Mouse (Mus musculus) hindbrain, embryonic 16.5 days (tissue): Measurements from ENCODE around the gene Gm10142. TPM values are rescaled to one million over a fixed set of nuclear protein-coding genes. Genes with fewer than 3 reads are reported as not detected.
"Not testable (repeated sequence)": the region's sequence is repeated elsewhere in the genome, so short reads cannot be mapped to it uniquely, and the experiment has no call there.

Source experiments
- ATAC-seq: fragments of 200-750 bp; cut with Nextera tagmentation; 2 replicates; pipeline ENCODE4 v1.8.0; 2017; ENCODE audit warnings: moderate TSS enrichment, moderate library complexity
- H3K27ac ChIP-seq: fragments of 300-500 bp; sonication (generic); 2 replicates; pipeline ENCODE4 v1.5.1; 2014; ENCODE audit warnings: low read depth, mild to moderate bottlenecking, control low read depth, low read length, moderate library complexity
- H3K27me3 ChIP-seq: fragments of 300-500 bp; sonication (generic); replicated peaks from 2 replicates; pipeline ENCODE4 v1.6.1; 2014; ENCODE audit warnings: low read length; ENCODE audit not compliant: control insufficient read depth, insufficient read depth
- H3K36me3 ChIP-seq: fragments of 300-500 bp; sonication (generic); 2 replicates; pipeline ENCODE4 v1.6.1; 2014; ENCODE audit warnings: mild to moderate bottlenecking, low read length, moderate library complexity, mixed read lengths; ENCODE audit not compliant: control insufficient read depth, insufficient read depth
- H3K4me1 ChIP-seq: fragments of 300-500 bp; sonication (generic); 2 replicates; pipeline ENCODE4 v1.6.1; 2014; ENCODE audit warnings: low read depth, low read length; ENCODE audit not compliant: control insufficient read depth, insufficient read depth
- H3K4me2 ChIP-seq: fragments of 300-500 bp; sonication (generic); 2 replicates; pipeline ENCODE4 v1.6.1; 2014; ENCODE audit warnings: mild to moderate bottlenecking, low read length, control low read depth, moderate library complexity
- H3K4me3 ChIP-seq: fragments of 300-500 bp; sonication (generic); 2 replicates; pipeline ENCODE4 v1.5.1; 2014; ENCODE audit warnings: mild to moderate bottlenecking, low read length, control low read depth, moderate library complexity
- H3K9ac ChIP-seq: fragments of 300-500 bp; sonication (generic); 2 replicates; pipeline ENCODE4 v1.6.1; 2014; ENCODE audit warnings: low read depth, mild to moderate bottlenecking, control low read depth, low read length, moderate library complexity
- H3K9me3 ChIP-seq: fragments of 300-500 bp; sonication (generic); 2 replicates; pipeline ENCODE4 v1.6.1; 2014; ENCODE audit warnings: mild to moderate bottlenecking, low read length, moderate library complexity; ENCODE audit not compliant: control insufficient read depth
- WGBS: fragments of 180-500 bp; shearing (Covaris S2); extraction: QIAGEN DNeasy Blood & Tissue Kit; methylation state at CpG from one replicate; pipeline ENCODE4 v1.1.7; 2014; 5-methylcytosine and 5-hydroxymethylcytosine counted together
- polyA plus RNA-seq: library from polyadenylated mRNA; unstranded; fragments of >200 nt; fragmentation: Nextera tagmentation; extraction: Ambion mirVana; gene quantifications from 2 replicates; pipeline ENCODE4 v1.2.1, GENCODE M21; 2015

Gene Gm10142
- polyA plus RNA-seq, 1 experiment from 2014 or later = not detected

DNA sequence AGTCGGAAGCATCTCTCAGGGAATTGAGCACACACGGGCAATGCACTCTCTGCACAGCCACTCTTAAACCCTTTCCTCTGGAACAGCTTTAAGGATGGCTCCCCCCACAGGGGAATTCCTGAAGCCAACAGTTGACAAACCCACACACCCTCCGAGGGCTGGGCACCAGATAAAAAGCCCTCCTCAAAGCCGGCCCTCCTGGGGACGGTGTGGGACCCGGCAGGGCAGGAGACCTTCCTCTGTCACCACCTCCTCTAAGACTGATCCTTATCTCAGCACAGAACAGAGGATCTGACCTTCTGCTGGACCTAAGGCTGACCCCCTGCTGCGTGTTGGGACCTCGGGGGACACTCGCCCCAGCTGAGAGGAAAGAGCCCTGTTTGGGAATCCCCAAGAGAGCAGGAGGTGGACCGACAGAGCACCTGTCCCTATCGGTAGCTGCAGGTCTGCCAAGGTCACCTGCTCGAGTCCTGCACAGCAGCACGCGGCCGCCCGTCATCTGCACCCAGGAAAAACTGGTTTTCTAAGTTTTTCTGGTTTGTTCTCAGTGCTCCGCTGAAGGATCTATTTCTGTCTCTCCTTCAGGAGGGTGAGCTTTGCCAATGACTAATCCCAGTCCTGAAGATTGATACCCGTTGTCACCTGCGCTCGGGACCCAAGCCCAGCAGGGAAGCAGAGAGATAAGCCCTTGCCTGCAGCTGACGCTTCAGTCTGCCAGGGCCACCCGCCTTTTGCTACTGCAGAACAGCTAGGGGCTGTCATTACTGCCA, 29.5 kb upstream of the Gm10142 start, which contains the start of gene Tspear:
Tspear (plus strand) TSS at position 675 of the 770 bp plus-strand sequence.
- Histone ChIP-seq H3K4me2 (no peak within 1 kb of the TSS), H3K4me3 (no peak within 1 kb of the TSS), H3K27ac (no peak within 1 kb of the TSS), H3K36me3 (no peaks in the 10 kb centered on the region), H3K27me3 (peaks cover 18% of the 10 kb centered on the region), H3K4me1 (peaks cover 3% of the 10 kb centered on the region; the same call in 1 of the 2 replicates), H3K9ac (no peak within 1 kb of the TSS), H3K9me3 (no peaks in the 10 kb centered on the region)
- ATAC-seq = no peak; the same call in 1 of the 2 replicates
- 11% methylated on average over 22 of the region's 22 CpGs for WGBS

DNA sequence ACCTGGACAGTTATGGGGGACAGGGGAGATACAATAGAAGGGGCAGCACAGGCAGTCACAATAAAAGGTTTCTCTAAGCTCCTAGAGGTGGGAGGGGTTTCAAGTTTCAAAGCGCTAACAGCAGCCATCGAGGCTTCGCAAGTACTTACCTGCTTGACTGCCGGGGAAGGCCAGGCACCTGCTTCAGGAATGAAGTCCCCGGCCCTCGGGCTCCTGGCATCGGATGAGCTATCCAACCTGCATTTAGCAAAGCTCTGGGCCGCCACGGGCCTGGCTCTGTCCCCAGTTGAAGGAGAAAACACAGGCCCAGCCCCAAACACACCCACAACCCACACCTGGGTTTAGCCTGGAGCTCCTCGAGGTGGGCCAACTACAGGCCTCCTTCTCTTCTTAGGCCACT, 28.6 kb upstream of the Gm10142 start:
- WGBS = 43% methylated on average over 10 of the region's 10 CpGs

DNA sequence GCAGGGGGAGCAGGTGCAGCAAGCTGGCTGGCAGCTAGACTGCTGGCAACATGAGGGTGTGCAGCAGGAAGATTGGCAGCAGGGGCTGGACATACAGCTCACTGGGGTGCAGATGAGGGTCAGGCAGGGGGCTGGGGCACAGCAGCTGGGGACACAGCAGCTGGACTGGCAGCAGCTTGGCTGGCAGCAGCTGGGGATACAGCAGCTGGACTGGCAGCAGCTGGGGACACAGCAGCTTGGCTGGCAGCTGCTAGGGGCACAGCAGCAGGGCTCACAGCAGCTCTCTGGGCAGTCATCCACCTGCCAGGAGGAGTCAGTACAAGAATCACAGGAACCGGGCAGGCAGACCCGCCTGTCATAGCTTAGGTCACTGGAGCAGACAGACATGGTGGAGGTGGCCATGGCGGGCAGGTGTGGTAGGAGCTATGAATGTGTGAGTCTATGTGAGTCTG, 25.2 kb upstream of the Gm10142 start, which contains the start of gene Gm19402:
Gm19402 (minus strand) TSS at position 402 of the 452 bp plus-strand sequence.
- not testable (repeated sequence) for H3K36me3 ChIP-seq, ATAC-seq, H3K4me3 ChIP-seq, H3K9me3 ChIP-seq, H3K4me2 ChIP-seq, H3K27ac ChIP-seq, H3K9ac ChIP-seq, H3K4me1 ChIP-seq
- 77% methylated on average over 3 of the region's 3 CpGs for WGBS
- H3K27me3 ChIP-seq = peaks cover 16% of the 10 kb centered on the region

More for the DNA sequence above, 28.6 kb upstream of the Gm10142 start:
- H3K27ac ChIP-seq = no peak overlapping the region
- H3K27me3 ChIP-seq = peaks cover 18% of the 10 kb centered on the region
- peaks cover 3% of the 10 kb centered on the region; the same call in 1 of the 2 replicates for H3K4me1 ChIP-seq
- no peaks in the 10 kb centered on the region for H3K36me3 ChIP-seq
- H3K4me3 ChIP-seq = no peak overlapping the region
- H3K9me3 ChIP-seq = no peaks in the 10 kb centered on the region
- H3K4me2 ChIP-seq = no peak overlapping the region
- no peak for ATAC-seq
- H3K9ac ChIP-seq = no peak overlapping the region

DNA sequence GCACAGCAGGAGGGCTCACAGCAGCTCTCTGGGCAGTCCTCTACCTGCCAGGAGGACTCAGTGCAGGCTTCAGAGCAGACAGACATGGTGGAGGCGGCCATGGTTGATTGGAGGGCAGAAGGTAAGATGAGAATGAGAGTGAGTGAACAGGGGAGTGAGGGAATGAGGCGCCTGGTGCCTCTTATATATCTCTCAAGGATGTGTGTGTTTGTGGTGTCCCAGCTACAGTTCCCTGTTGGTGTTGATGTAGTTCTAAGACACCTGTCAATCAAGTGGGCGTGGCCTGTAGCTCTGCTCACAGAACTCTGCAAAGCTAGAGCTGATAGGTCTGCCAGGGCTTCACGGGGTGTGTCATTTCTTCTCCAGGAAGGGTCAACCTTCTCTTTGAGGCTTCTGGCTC, 18.5 kb upstream of the Gm10142 start, which contains the start of gene Gm9508:
Gm9508 (minus strand) TSS at position 101 of the 400 bp plus-strand sequence.
- Histone ChIP-seq H3K9me3 (peaks cover 2% of the 10 kb centered on the region; the same call in 1 of the 2 replicates), H3K36me3 (no peaks in the 10 kb centered on the region), H3K4me1 (no peaks in the 10 kb centered on the region), H3K9ac (no peak within 1 kb of the TSS), H3K4me2 (no peak within 1 kb of the TSS), H3K27ac (no peak within 1 kb of the TSS), H3K27me3 (no peaks in the 10 kb centered on the region), H3K4me3 (no peak within 1 kb of the TSS)
- no peak for ATAC-seq
- 33% methylated on average over 4 of the region's 4 CpGs for WGBS

DNA sequence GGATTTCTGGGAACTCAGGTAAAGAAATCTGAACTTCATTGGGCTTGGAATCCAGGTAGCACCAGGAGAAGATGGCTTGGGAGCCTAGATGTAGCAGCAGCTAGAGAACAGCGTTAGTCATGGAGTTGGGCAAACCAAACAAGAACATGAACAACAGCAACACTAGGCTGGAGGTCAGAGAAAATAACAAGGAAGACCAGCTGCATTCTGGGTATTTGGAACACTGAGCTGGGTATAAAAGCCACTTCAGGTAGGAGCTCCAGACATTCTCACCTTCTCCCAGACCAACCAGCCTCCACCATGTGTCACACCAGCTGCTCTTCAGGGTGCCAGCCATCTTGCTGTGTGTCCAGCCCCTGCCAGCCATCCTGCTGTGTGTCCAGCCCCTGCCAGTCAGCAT, 9.3 kb upstream of the Gm10142 start, which contains the start of gene Gm10272:
Gm10272 (plus strand) TSS at position 301 of the 400 bp plus-strand sequence.
- Histone ChIP-seq H3K27ac (no peak within 1 kb of the TSS), H3K4me1 (no peaks in the 10 kb centered on the region), H3K9ac (no peak within 1 kb of the TSS), H3K27me3 (no peaks in the 10 kb centered on the region), H3K9me3 (peaks cover 9% of the 10 kb centered on the region; the same call in 1 of the 2 replicates), H3K4me2 (no peak within 1 kb of the TSS), H3K4me3 (no peak within 1 kb of the TSS), H3K36me3 (no peaks in the 10 kb centered on the region)
- ATAC-seq = no peak
- WGBS = 93% methylated on average over 1 of the region's 1 CpGs

DNA sequence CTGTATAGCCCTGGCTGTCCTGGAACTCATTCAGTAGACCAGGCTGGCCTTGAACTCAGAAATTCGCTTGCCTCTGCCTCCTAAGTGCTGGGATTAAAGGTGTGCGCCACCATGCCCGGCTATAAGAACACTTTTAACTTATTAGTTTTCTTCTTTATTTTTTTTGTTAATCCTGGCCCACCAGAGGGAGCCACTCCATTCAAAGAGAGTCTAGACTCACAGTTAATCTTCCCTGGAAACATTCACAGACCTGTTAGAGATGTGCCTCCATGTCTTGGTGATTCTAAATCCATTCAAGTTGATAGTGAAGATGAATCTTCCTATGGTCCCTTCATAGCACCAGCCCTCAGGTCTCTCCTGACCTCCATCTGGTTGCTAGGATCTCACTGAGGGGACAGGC, 5.8 kb upstream of the Gm10142 start:
- WGBS = 89% methylated on average over 3 of the region's 3 CpGs
- H3K4me2 ChIP-seq = no peak overlapping the region
- H3K4me3 ChIP-seq = no peak overlapping the region
- ATAC-seq = no peak
- no peak overlapping the region for H3K9ac ChIP-seq
- no peaks in the 10 kb centered on the region for H3K36me3 ChIP-seq
- 0 out of 2 replicates have a peak, but pooled peaks cover 5% of the 10 kb centered on the region for H3K9me3 ChIP-seq
- H3K27me3 ChIP-seq = no peaks in the 10 kb centered on the region
- H3K4me1 ChIP-seq = no peaks in the 10 kb centered on the region
- no peak overlapping the region for H3K27ac ChIP-seq

DNA sequence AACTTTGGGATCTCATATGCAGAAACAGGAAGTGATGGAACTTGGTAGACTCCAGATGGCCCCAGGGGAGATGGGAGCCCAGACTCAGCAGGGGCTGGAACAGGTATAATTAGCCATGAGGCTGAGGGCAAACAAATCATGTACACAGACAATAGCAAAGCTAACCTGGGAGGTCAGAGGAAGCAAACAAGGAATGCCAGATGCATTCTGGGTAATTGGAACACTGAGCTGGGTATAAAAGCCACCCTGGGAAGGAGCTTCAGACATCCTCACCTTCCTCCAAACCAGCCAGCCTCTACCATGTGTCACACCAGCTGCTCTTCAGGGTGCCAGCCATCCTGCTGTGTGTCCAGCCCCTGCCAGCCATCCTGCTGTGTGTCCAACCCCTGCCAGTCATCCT, 4.5 kb upstream of the Gm10142 start, which contains the start of gene Gm10024:
Gm10024 (plus strand) TSS at position 301 of the 400 bp plus-strand sequence.
- H3K4me3 ChIP-seq, ATAC-seq, H3K4me2 ChIP-seq, H3K27ac ChIP-seq, H3K9me3 ChIP-seq, H3K36me3 ChIP-seq, H3K27me3 ChIP-seq, H3K4me1 ChIP-seq, H3K9ac ChIP-seq: not testable (repeated sequence)

DNA sequence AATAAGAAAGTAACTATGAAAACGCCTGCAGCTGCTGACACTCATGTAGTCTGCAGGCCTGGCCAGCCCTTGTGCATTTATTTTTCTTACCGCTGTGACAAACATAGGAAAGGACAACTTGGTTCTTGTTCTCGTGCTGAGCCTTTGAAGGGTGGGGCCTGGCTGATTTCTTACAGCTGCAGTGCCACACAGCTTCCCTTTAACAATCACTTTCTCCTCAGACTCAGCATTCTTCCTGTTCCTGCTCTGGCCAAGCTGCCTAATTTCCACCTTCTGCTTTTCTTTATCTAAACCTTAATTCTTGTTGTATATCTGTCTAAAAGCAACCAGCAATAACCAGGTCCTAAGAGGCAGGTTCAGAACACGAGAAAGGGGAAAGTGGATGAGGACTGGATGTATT, 1.9 kb upstream of the Gm10142 start:
- 73% methylated on average over 4 of the region's 4 CpGs for WGBS
- 0 out of 2 replicates have a peak, but pooled peaks cover 2% of the 10 kb centered on the region for H3K9me3 ChIP-seq
- no peak for ATAC-seq
- H3K27me3 ChIP-seq = no peaks in the 10 kb centered on the region
- no peaks in the 10 kb centered on the region for H3K36me3 ChIP-seq
- H3K4me1 ChIP-seq = no peaks in the 10 kb centered on the region
- no peak overlapping the region for H3K9ac ChIP-seq
- H3K4me2 ChIP-seq = no peak overlapping the region
- H3K27ac ChIP-seq = no peak overlapping the region
- no peak overlapping the region for H3K4me3 ChIP-seq

DNA sequence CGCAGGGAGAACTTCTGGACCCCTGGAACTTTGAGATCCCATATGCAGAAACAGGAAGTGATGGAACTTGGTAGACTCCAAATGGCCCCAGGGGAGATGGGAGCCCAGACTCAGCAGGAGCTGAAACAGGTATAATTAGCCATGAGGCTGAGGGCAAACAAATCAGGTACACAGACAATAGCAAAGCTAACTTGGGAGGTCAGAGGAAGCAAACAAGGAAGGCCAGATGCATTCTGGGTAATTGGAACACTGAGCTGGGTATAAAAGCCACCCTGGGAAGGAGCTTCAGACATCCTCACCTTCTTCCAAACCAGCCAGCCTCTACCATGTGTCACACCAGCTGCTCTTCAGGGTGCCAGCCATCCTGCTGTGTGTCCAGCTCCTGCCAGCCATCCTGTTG, 4.7 kb downstream of the Gm10142 start, which contains the start of gene Krtap12-1:
Krtap12-1 (plus strand) TSS at position 301 of the 400 bp plus-strand sequence.
- ATAC-seq = not testable (repeated sequence)
- WGBS = 100% methylated on average over 1 of the region's 1 CpGs

More for the DNA sequence above, 4.7 kb downstream of the Gm10142 start, which contains the start of gene Krtap12-1:
- not testable (repeated sequence) for H3K4me2 ChIP-seq, H3K9ac ChIP-seq, H3K4me1 ChIP-seq, H3K36me3 ChIP-seq, H3K9me3 ChIP-seq, H3K4me3 ChIP-seq, H3K27ac ChIP-seq, H3K27me3 ChIP-seq
